Mouse (Mus musculus) bone marrow macrophage, adult 2 months (primary cell): ENCODE results near the gene Ubxn6. TPM values are rescaled to one million over a fixed set of nuclear protein-coding genes. Genes with fewer than 3 reads are reported as not detected.

Source experiments
- H3K27ac ChIP-seq: 2 replicates; pipeline ENCODE4 v1.5.1; 2012; ENCODE audit warnings: low read depth, low read length; ENCODE audit not compliant: insufficient read depth
- H3K4me1 ChIP-seq: 2 replicates; pipeline ENCODE4 v1.6.1; 2012; ENCODE audit warnings: low read length; ENCODE audit not compliant: control insufficient read depth, insufficient read depth
- H3K4me3 ChIP-seq: 2 replicates; pipeline ENCODE4 v1.5.1; 2012; ENCODE audit warnings: mild to moderate bottlenecking, low read length, moderate library complexity; ENCODE audit not compliant: insufficient read depth
- CTCF ChIP-seq: IDR thresholded peaks from 2 replicates; pipeline ENCODE4 v1.5.1; 2012; ENCODE audit warnings: low read depth, mild to moderate bottlenecking, low read length, moderate library complexity
- POLR2A ChIP-seq: IDR thresholded peaks from 2 replicates; pipeline ENCODE4 v1.6.1; 2012; ENCODE audit warnings: mild to moderate bottlenecking, low read depth, low read length, borderline replicate concordance
- polyA plus RNA-seq: library from polyadenylated mRNA; stranded (reverse); fragments of >200 nt; gene quantifications from 2 replicates; pipeline ENCODE4 v1.2.4, GENCODE M21; 2012; ENCODE audit not compliant: missing spikeins, insufficient read depth, insufficient read length

Gene Ubxn6
- 55.7 and 67.6 TPM in 2 replicates for polyA plus RNA-seq

DNA sequence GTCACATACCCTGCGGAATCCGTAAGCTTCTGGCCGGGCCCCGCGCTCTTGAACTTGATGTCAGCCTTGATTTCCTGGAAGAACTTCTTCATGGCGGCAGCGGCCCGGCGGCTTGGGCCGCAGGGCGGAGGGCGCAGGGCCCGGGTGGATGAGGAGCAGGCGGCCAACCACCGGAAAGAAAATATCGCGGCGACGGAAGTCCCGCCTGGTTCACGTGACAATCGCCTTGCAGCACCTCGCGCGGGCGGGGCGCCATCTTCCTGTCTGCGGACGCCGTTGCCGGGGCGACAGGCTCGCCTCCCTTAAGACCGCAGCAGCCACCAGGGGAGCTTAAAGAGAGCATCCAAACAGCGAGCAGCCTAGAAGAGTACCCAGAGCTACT lies at the start of gene Ubxn6:
Ubxn6 (minus strand) TSS at position 202 of the 382 bp plus-strand sequence.
- no peak for TF ChIP-seq CTCF
- Histone ChIP-seq H3K4me1 (peaks cover 16% of the 10 kb centered on the region), H3K4me3 (peak within 1 kb of the TSS; percentile 86), H3K27ac (peak within 1 kb of the TSS; percentile 98)

GRCm38 (mm10) chr17:56123681-56124340 lies 49.0 kb upstream of the Ubxn6 start:
- no peak for TF ChIP-seq CTCF
- no peak for TF ChIP-seq POLR2A

DNA sequence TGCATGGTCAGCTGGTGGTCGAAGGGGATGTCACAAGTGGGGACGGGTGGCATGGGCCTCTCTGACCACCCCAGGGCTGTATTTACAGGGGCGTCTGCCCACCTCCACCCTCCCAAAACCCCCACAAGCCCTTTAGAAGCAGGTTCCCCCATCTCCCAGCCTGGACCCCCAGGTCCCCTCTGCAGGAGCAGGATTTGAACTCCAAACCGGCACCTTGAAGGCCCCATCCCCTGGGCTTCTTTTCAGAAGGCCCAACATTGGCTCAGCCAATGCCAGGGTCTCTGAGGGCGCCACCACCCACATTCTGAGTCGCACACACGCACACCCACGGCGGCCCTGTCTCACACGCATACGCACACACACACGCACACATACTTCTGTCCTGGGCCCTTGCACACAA lies 48.3 kb upstream of the Ubxn6 start:
- Histone ChIP-seq H3K4me3 (no peak overlapping the region), H3K4me1 (peaks cover 4% of the 10 kb centered on the region), H3K27ac (no peak overlapping the region)
- TF ChIP-seq POLR2A (no peak), CTCF (no peak)

More at GRCm38 (mm10) chr17:56123681-56124340, 49.0 kb upstream of the Ubxn6 start:
- Histone ChIP-seq H3K27ac (no peak overlapping the region), H3K4me3 (no peak overlapping the region), H3K4me1 (peaks cover 4% of the 10 kb centered on the region)

GRCm38 (mm10) chr17:56121826-56122225 lies 47.0 kb upstream of the Ubxn6 start, which contains the start of gene Lrg1:
Lrg1 (minus strand) TSS chr17:56122001.
- no peak within 1 kb of the TSS for H3K4me3 ChIP-seq
- TF ChIP-seq CTCF (no peak), POLR2A (no peak)
- H3K27ac ChIP-seq, result no peak within 1 kb of the TSS

DNA sequence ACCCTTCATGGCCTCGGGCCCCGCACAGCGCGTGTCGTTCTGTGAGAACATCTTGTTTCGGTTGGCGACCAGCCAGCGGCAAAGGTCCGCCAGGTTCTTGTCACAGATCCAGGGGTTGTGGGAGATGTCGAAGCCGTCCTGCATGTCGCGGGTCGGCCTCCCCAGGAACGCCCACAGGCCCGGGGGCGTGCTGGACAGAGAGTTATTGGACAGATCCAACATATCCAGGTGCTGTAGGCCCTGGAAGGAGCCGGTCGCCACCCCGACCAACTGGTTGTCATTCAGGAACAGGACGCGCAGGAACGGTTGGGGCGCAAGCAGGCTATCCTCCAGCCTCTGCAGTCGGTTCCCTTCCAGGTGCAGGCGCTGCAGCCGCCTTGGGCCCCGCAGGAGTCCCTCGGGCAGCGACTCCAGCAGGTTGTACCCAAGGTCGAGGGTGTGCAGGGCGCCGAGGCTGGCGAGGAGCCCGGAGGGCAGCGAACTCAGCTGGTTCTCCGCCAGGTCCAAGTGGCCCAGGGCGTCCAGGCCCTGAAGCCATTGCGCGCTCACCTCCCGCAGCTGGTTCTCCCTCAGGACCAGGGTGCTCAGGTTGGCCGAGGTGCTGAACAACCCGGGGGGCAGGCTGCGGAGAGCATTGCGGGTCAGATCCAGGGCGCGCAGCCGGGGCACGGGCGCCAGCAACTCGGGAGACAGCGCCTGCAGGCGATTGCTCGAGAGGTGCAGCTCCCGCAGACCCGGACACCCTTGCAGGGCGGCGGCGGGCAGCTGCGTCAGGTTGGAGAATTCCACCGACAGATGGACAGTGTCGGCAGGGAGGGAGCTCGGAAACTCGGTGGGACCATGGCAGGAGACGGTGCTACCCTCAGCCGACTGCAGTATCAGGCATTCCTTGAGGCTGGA lies 45.4 kb upstream of the Ubxn6 start:
- no peak overlapping the region for H3K27ac ChIP-seq
- peak overlapping the region; percentile 27 for H3K4me3 ChIP-seq
- peaks cover 4% of the 10 kb centered on the region for H3K4me1 ChIP-seq
- TF ChIP-seq CTCF (no peak), POLR2A (no peak)

More at GRCm38 (mm10) chr17:56121826-56122225, 47.0 kb upstream of the Ubxn6 start, which contains the start of gene Lrg1:
- peaks cover 4% of the 10 kb centered on the region for H3K4me1 ChIP-seq

DNA sequence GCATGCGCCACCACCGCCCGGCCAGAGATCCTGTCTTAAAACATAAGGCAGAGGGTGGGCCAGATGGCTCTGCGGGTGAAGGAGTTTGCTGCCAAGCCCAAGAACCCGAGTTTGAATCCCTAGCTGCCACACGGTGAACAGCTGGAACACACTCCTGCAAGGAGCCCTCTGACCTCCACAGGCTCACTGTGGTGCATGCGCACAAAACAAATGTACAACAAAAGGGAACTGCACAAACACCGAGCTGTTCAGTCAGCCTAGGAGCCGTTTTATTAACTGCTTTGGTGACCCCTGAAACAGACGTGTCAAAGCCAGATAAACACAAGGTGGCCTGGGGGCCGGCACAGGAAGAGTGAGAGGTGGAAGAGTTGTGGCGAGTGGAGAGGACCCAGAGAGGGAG lies 44.6 kb upstream of the Ubxn6 start:
- H3K27ac ChIP-seq, result no peak overlapping the region
- H3K4me3 ChIP-seq, result peak overlapping the region; percentile 27
- 0 out of 2 replicates have a peak, but pooled peaks have one; percentile 21 for TF ChIP-seq CTCF
- TF ChIP-seq POLR2A, result no peak
- H3K4me1 ChIP-seq, result peaks cover 4% of the 10 kb centered on the region

DNA sequence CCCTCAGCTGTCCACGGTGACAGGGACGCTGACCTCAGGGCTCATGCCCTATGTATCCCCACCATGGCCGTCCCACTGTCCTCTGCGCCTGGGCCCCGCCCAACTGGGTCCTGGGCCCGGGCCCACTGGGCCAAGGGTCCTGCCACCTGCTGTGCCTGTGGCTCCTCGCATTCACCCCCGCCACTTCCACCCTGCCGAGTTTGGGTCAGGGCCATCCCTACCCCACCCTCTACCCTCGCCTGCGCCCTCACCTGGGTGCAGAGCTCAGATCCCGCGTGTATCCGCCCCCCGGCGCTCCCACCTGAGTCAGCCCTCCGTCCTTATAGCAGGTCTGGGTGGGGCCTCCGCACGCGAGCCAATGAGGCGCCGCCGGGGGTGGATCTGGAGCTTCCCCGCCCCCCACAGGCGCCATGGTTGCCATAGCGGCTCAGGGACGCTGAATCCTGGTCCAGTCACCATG lies 42.5 kb upstream of the Ubxn6 start, which contains the start of gene Plin5:
Plin5 (minus strand) TSS at position 346 of the 460 bp plus-strand sequence.
- TF ChIP-seq CTCF, result no peak
- no peak for TF ChIP-seq POLR2A
- Histone ChIP-seq H3K4me1 (peaks cover 4% of the 10 kb centered on the region), H3K27ac (no peak within 1 kb of the TSS), H3K4me3 (peak within 1 kb of the TSS; percentile 41)

- TF ChIP-seq POLR2A, result no peak
- no peak for TF ChIP-seq CTCF
- H3K4me1 ChIP-seq, result peaks cover 3% of the 10 kb centered on the region
- H3K4me3 ChIP-seq, result no peak overlapping the region
- H3K27ac ChIP-seq, result no peak overlapping the region
Observed at GRCm38 (mm10) chr17:56116193-56116592, 41.4 kb upstream of the Ubxn6 start.

DNA sequence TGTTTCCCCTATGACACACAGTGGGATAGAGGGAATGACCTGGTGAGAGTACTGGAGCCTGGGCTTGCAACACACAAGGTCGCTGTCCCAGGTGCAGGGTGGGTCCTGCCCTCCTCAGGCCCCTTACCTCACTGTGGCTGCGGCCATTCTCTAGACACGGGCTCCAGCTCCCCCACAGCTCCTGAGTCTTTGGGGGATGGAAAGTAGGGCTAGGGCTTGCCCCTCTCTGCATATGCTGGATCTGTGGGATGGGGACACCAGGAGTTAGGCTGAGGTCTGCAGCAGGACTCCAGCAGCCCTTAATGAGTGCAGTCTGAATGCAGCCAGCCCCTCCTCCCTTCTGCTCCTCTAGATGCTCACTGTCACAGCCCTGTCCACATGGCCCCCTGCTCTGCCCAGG lies 37.9 kb upstream of the Ubxn6 start:
- Histone ChIP-seq H3K27ac (no peak overlapping the region), H3K4me3 (no peak overlapping the region), H3K4me1 (no peaks in the 10 kb centered on the region)
- TF ChIP-seq CTCF, result no peak
- no peak for TF ChIP-seq POLR2A

- Histone ChIP-seq H3K4me1 (no peaks in the 10 kb centered on the region), H3K27ac (no peak overlapping the region), H3K4me3 (no peak overlapping the region)
- TF ChIP-seq CTCF (peak; percentile 91), POLR2A (no peak)
Observed at GRCm38 (mm10) chr17:56111864-56112263, 37.0 kb upstream of the Ubxn6 start.
